Mouse (Mus musculus) intestine, embryonic 14.5 days (tissue): ENCODE data around the gene Fbxw24. TPM values are rescaled to one million over a fixed set of nuclear protein-coding genes. Genes with fewer than 3 reads are reported as not detected.

Experiments
- ATAC-seq: fragments of 200-750 bp; cut with Nextera tagmentation; replicated peaks from 2 replicates; pipeline ENCODE4 v1.8.0; 2017; ENCODE audit warnings: low read depth, moderate number of reproducible peaks, moderate TSS enrichment, moderate library complexity; ENCODE audit not compliant: low FRiP score, low TSS enrichment
- DNase-seq: peaks from one replicate; pipeline ENCODE4 v3.0.0-alpha.2; 2018; ENCODE audit warnings: low spot score
- H3K27ac ChIP-seq: fragments of 300-500 bp; sonication (generic); 2 replicates; pipeline ENCODE4 v1.5.1; 2014; ENCODE audit warnings: low read depth, mild to moderate bottlenecking, control low read depth
- H3K27me3 ChIP-seq: fragments of 300-500 bp; sonication (generic); replicated peaks from 2 replicates; pipeline ENCODE4 v1.6.1; 2014; ENCODE audit warnings: low read length, control low read depth; ENCODE audit not compliant: control insufficient read depth, insufficient read depth
- H3K36me3 ChIP-seq: fragments of 300-500 bp; sonication (generic); 2 replicates; pipeline ENCODE4 v1.6.1; 2014; ENCODE audit warnings: low read length, control low read depth; ENCODE audit not compliant: control insufficient read depth, insufficient read depth
- H3K4me1 ChIP-seq: fragments of 300-500 bp; sonication (generic); replicated peaks from 2 replicates; pipeline ENCODE4 v1.6.1; 2014; ENCODE audit warnings: low read length, control low read depth, mixed read lengths; ENCODE audit not compliant: control insufficient read depth, insufficient read depth
- H3K4me2 ChIP-seq: fragments of 300-500 bp; sonication (generic); 2 replicates; pipeline ENCODE4 v1.6.1; 2014; ENCODE audit warnings: low read length
- H3K4me3 ChIP-seq: fragments of 300-500 bp; sonication (generic); 2 replicates; pipeline ENCODE4 v1.5.1; 2014; ENCODE audit warnings: low read depth, low read length, control low read depth, mixed read lengths
- H3K9ac ChIP-seq: fragments of 300-500 bp; sonication (generic); 2 replicates; pipeline ENCODE4 v1.6.1; 2014; ENCODE audit warnings: mild to moderate bottlenecking, low read length
- H3K9me3 ChIP-seq: fragments of 300-500 bp; sonication (generic); 2 replicates; pipeline ENCODE4 v1.6.1; 2016; ENCODE audit warnings: low read length, control low read depth; ENCODE audit not compliant: control insufficient read depth
- WGBS: fragments of 180-500 bp; shearing (Covaris S2); extraction: QIAGEN DNeasy Blood & Tissue Kit; methylation state at CpG from one replicate; pipeline ENCODE4 v1.1.7; 2014; 5-methylcytosine and 5-hydroxymethylcytosine counted together
- polyA plus RNA-seq: library from polyadenylated mRNA; unstranded; fragments of >200 nt; fragmentation: Nextera tagmentation; extraction: Ambion mirVana; gene quantifications from 2 replicates; pipeline ENCODE4 v1.2.1, GENCODE M21; 2014

Fbxw24 gene
- polyA plus RNA-seq, 1 experiment from 2014 or later, result not detected

DNA sequence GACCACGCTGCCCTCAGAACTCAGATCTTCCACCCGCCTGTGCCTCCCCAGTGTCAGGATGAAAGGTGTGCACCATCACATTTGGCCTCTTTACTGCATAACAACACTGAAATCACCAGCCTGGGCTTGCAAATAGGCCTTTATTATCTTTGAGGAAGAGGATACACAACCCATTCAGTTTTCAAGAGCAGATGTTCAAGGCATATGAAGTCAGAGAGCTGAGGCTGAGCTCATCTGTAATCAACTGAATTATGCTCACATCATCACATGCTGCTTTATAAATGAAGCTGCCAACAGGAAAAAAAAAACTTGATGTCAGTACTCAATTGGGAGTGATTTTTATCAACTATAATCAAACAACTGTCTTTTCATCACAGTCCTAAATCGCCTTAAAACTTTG is 73.4 kb downstream of the Fbxw24 start:
- ATAC-seq (no peak), DNase-seq (no peak)
- WGBS, result 88% methylated on average over 3 of the region's 3 CpGs
- H3K27ac ChIP-seq, result no peak overlapping the region
- no peak overlapping the region for H3K4me3 ChIP-seq
- no peaks in the 10 kb centered on the region for H3K9me3 ChIP-seq
- no peak overlapping the region for H3K9ac ChIP-seq
- H3K4me2 ChIP-seq, result no peak overlapping the region
- H3K36me3 ChIP-seq, result no peaks in the 10 kb centered on the region
- no peaks in the 10 kb centered on the region for H3K27me3 ChIP-seq
- H3K4me1 ChIP-seq, result no peaks in the 10 kb centered on the region

Other genes with a start within 250 kb of the Fbxw24 start
- gene Fbxw22, start 221.8 kb downstream of the Fbxw24 start, polyA plus RNA-seq, result not detected in 2 replicates
- gene Fbxw16, start 176.9 kb downstream of the Fbxw24 start, polyA plus RNA-seq, result not detected in 2 replicates
- not detected in 2 replicates for gene Fbxw19, start 130.2 kb downstream of the Fbxw24 start, polyA plus RNA-seq
- not detected in 2 replicates for gene Fbxw15, start 57.8 kb downstream of the Fbxw24 start, polyA plus RNA-seq
- not detected in 2 replicates for gene Fbxw25, start 38.6 kb upstream of the Fbxw24 start, polyA plus RNA-seq
- 0.11 and 0.12 TPM in 2 replicates for gene Fbxw18, start 76.6 kb upstream of the Fbxw24 start, polyA plus RNA-seq
- 0.19 TPM in 1 of 2 replicates, not detected in the other for gene Fbxw26, start 120.0 kb upstream of the Fbxw24 start, polyA plus RNA-seq
- not detected in 2 replicates for gene Fbxw27, start 164.6 kb upstream of the Fbxw24 start, polyA plus RNA-seq
- 0.47 TPM in 1 of 2 replicates, not detected in the other for gene Spink8, start 186.2 kb upstream of the Fbxw24 start, polyA plus RNA-seq
- 85.4 and 87.9 TPM in 2 replicates for gene Nme6, start 206.7 kb upstream of the Fbxw24 start, polyA plus RNA-seq
- gene Camp, start 223.6 kb upstream of the Fbxw24 start, polyA plus RNA-seq, result 0.42 and 0.91 TPM in 2 replicates
- 33.0 and 35.5 TPM in 2 replicates for gene Cdc25a, start 249.5 kb upstream of the Fbxw24 start, polyA plus RNA-seq